ENCODE assay signal across 23 mouse cellular contexts in genomic region chr7:19466602-19467145, GRCm38 (mm10). TPM values are rescaled to one million over a fixed set of nuclear protein-coding genes. Genes with fewer than 3 reads are reported as not detected.
DNase-seq lines count a peak whose midpoint lies in the region; ATAC-seq and TF ChIP-seq lines count a peak whose summit lies in the region.
"Had no signal": no experiment of that assay in that cellular context is flagged by ENCODE, and none has a peak within 500 bp of the region (broad histone marks: within the 10 kb centered on the region; RNA-seq: fewer than 3 reads in every experiment).

No protein-coding gene starts in this region.

- no peaks in the 10 kb centered on the region; the same call in 1 of the 2 replicates for H3K27me3 ChIP-seq in heart, adult 2 months (ENCODE audit: control insufficient read depth, insufficient read depth, low read length)
- H3K27me3 ChIP-seq in lung, embryonic 15.5 days: peaks cover 40% of the 10 kb centered on the region
- H3K27me3 ChIP-seq in liver, postnatal 0 days (ENCODE audit: insufficient read depth, low read length): peaks cover 9% of the 10 kb centered on the region; the same call in 1 of the 2 replicates

- no peak overlapping the region for H3K9ac ChIP-seq in heart, adult 2 months (ENCODE audit: low read depth, low read length)
- no peak overlapping the region for H3K9ac ChIP-seq in lung, embryonic 15.5 days
- no peak overlapping the region for H3K9ac ChIP-seq in liver, postnatal 0 days (replicated peaks)
- H3K9ac ChIP-seq: embryonic facial prominence, embryonic 12.5 days; heart, embryonic 15.5 days; hindbrain, embryonic 13.5 days; midbrain, embryonic 13.5 days had no signal

- ATAC-seq in lung, embryonic 15.5 days (ENCODE audit: borderline replicate concordance, extremely low read depth, low FRiP score, low TSS enrichment): 0 out of 2 replicates have a peak, but pooled peaks have one; percentile 34
- ATAC-seq in liver, postnatal 0 days: peak; percentile 18; the same call in 1 of the 2 replicates
- ATAC-seq: forebrain, embryonic 16.5 days; midbrain, embryonic 13.5 days had no signal

- no peaks in the 10 kb centered on the region for H3K79me2 ChIP-seq in heart, adult 2 months (replicated peaks; ENCODE audit: control insufficient read depth, insufficient read depth, low read length)

- TF ChIP-seq EP300 in heart, adult 2 months (IDR thresholded peaks at IDR 0.05; ENCODE audit: insufficient read depth, low read depth, low read length): 0 out of 2 replicates have a peak, but pooled peaks have one; percentile 41
- TF ChIP-seq EP300 in liver, postnatal 0 days (IDR thresholded peaks at IDR 0.05; ENCODE audit: low read depth): no peak

- TF ChIP-seq POLR2A in heart, adult 2 months (IDR thresholded peaks at IDR 0.05; ENCODE audit: insufficient read depth, low read depth, low read length): no peak

- no peak overlapping the region for H3K4me2 ChIP-seq in lung, embryonic 15.5 days
- no peak overlapping the region for H3K4me2 ChIP-seq in liver, postnatal 0 days (ENCODE audit: low read depth, low read length)
- H3K4me2 ChIP-seq: embryonic facial prominence, embryonic 12.5 days; heart, embryonic 15.5 days; hindbrain, embryonic 13.5 days; midbrain, embryonic 13.5 days had no signal

- TF ChIP-seq CTCF in heart, adult 2 months (IDR thresholded peaks at IDR 0.05): no peak
- no peak for TF ChIP-seq CTCF in liver, postnatal 0 days (IDR thresholded peaks at IDR 0.05; ENCODE audit: low read depth)

- 45% methylated on average over 5 of the region's 5 CpGs for WGBS in heart, adult 2 months
- 51% methylated on average over 5 of the region's 5 CpGs for WGBS in lung, embryonic 15.5 days
- 60% methylated on average over 5 of the region's 5 CpGs for WGBS in liver, postnatal 0 days (ENCODE audit: insufficient replicate concordance)

- intact Hi-C loops in heart, adult 2 months (cut with DNase I): no loop called here
- intact Hi-C loops in heart, postnatal 25 days (cut with DNase I): no loop called here

- DNase-seq in heart, adult 2 months: no peak
- no peak for DNase-seq in heart, postnatal 25 days (ENCODE audit: low spot score)
- no peak for DNase-seq in lung, postnatal 25 days (ENCODE audit: low spot score)
- DNase-seq in kidney, postnatal 25 days: peak; percentile 61 to 83
- DNase-seq in liver, postnatal 0 days: no peak
- no peak for DNase-seq in ovary, postnatal 14 days (ENCODE audit: low spot score)
- DNase-seq: adrenal gland, postnatal 14 days; cerebellum, adult 9-10 months; layer of hippocampus, postnatal 36 days; lung, postnatal 10 days; retina, postnatal 1 day; right cerebral cortex, postnatal 4 days; thymus, postnatal 25 days had no signal

- H3K27ac ChIP-seq in heart, adult 2 months: no peak overlapping the region
- peak overlapping the region; percentile 37; the same call in 1 of the 2 replicates for H3K27ac ChIP-seq in lung, embryonic 15.5 days
- H3K27ac ChIP-seq in liver, postnatal 0 days (ENCODE audit: low read depth): 0 out of 2 replicates have a peak overlapping the region, but pooled peaks have one; percentile 26
- H3K27ac ChIP-seq: embryonic facial prominence, embryonic 12.5 days; heart, embryonic 15.5 days; hindbrain, embryonic 13.5 days; midbrain, embryonic 13.5 days had no signal

- no peaks in the 10 kb centered on the region for H3K9me3 ChIP-seq in lung, embryonic 15.5 days
- H3K9me3 ChIP-seq in liver, postnatal 0 days (ENCODE audit: low read length): no peaks in the 10 kb centered on the region
- H3K9me3 ChIP-seq: embryonic facial prominence, embryonic 12.5 days; heart, embryonic 15.5 days; hindbrain, embryonic 13.5 days; midbrain, embryonic 13.5 days had no signal

- H3K36me3 ChIP-seq in heart, adult 2 months (ENCODE audit: control insufficient read depth, insufficient read depth, low read length): no peaks in the 10 kb centered on the region
- no peaks in the 10 kb centered on the region for H3K36me3 ChIP-seq in lung, embryonic 15.5 days
- H3K36me3 ChIP-seq in liver, postnatal 0 days (replicated peaks; ENCODE audit: insufficient read depth, low read length): no peaks in the 10 kb centered on the region
- H3K36me3 ChIP-seq: embryonic facial prominence, embryonic 12.5 days; heart, embryonic 15.5 days; hindbrain, embryonic 13.5 days; midbrain, embryonic 13.5 days had no signal

- no peaks in the 10 kb centered on the region for H3K4me1 ChIP-seq in heart, adult 2 months (ENCODE audit: control insufficient read depth, insufficient read depth, low read length)
- peaks cover 20% of the 10 kb centered on the region for H3K4me1 ChIP-seq in lung, embryonic 15.5 days
- H3K4me1 ChIP-seq in liver, postnatal 0 days (ENCODE audit: insufficient read depth): peaks cover 2% of the 10 kb centered on the region; the same call in 1 of the 2 replicates

- H3K4me3 ChIP-seq in heart, adult 2 months: no peak overlapping the region
- no peak overlapping the region for H3K4me3 ChIP-seq in lung, embryonic 15.5 days
- no peak overlapping the region for H3K4me3 ChIP-seq in liver, postnatal 0 days (ENCODE audit: low read depth, low read length)
- H3K4me3 ChIP-seq: embryonic facial prominence, embryonic 12.5 days; heart, embryonic 15.5 days; hindbrain, embryonic 13.5 days; midbrain, embryonic 13.5 days; myocyte had no signal

RNA-seq across cellular contexts. Expression of gene Exoc3l2, which starts 3.5 kb away (rescaled TPM):
- 1 to 10 TPM in 1 of 2 experiments, under 1 TPM in 1; 0.80 to 1.2 TPM for total RNA-seq in heart, adult 2 months (2021)
- polyA plus RNA-seq in heart, adult 2 months (2012; rRNA removed): 1.5 and 1.7 TPM in 2 replicates
- 1 to 10 TPM; 1.2 to 1.3 TPM for total RNA-seq in heart, postnatal 25 days (2021)
- polyA plus RNA-seq in lung, embryonic 15.5 days (2015; fragmentation: Nextera tagmentation; extraction: Ambion mirVana): 1.4 and 1.7 TPM in 2 replicates
- polyA plus RNA-seq in liver, postnatal 0 days (2015; fragmentation: Nextera tagmentation; extraction: Ambion mirVana): 1.1 and 1.7 TPM in 2 replicates
- total RNA-seq: neutrophil, adult 5-6 weeks had no signal
- polyA plus RNA-seq: myocyte had no signal

RNA-seq across cellular contexts. Expression of gene Mark4, which starts 8.1 kb away (rescaled TPM):
- 10 to 100 TPM; 22.4 to 27.2 TPM for total RNA-seq in heart, adult 2 months (2021)
- polyA plus RNA-seq in heart, adult 2 months (2012; rRNA removed): 11.1 and 11.8 TPM in 2 replicates
- total RNA-seq in heart, postnatal 25 days (2021): 10 to 100 TPM; 22.3 to 24.3 TPM
- 7.9 TPM in 2 replicates for polyA plus RNA-seq in lung, embryonic 15.5 days (2015; fragmentation: Nextera tagmentation; extraction: Ambion mirVana)
- 1.8 and 2.0 TPM in 2 replicates for polyA plus RNA-seq in liver, postnatal 0 days (2015; fragmentation: Nextera tagmentation; extraction: Ambion mirVana)

RNA-seq across cellular contexts. Expression of gene Bloc1s3, which starts 41.5 kb away (rescaled TPM):
- 1 to 10 TPM; 2.2 to 2.5 TPM for total RNA-seq in heart, adult 2 months (2021)
- 3.9 and 5.4 TPM in 2 replicates for polyA plus RNA-seq in heart, adult 2 months (2012; rRNA removed)
- total RNA-seq in heart, postnatal 25 days (2021): 1 to 10 TPM; 2.3 to 2.4 TPM
- polyA plus RNA-seq in lung, embryonic 15.5 days (2015; fragmentation: Nextera tagmentation; extraction: Ambion mirVana): 2.0 TPM in 2 replicates
- polyA plus RNA-seq in liver, postnatal 0 days (2015; fragmentation: Nextera tagmentation; extraction: Ambion mirVana): 0.94 and 1.1 TPM in 2 replicates

RNA-seq across cellular contexts. Expression of gene Trappc6a, which starts 41.5 kb away (rescaled TPM):
- total RNA-seq in heart, adult 2 months (2021): 10 to 100 TPM; 32.2 to 33.5 TPM
- polyA plus RNA-seq in heart, adult 2 months (2012; rRNA removed): 32.9 and 45.0 TPM in 2 replicates
- total RNA-seq in heart, postnatal 25 days (2021): 10 to 100 TPM; 35.6 to 35.9 TPM
- polyA plus RNA-seq in lung, embryonic 15.5 days (2015; fragmentation: Nextera tagmentation; extraction: Ambion mirVana): 97.8 and 103 TPM in 2 replicates
- 51.6 and 52.5 TPM in 2 replicates for polyA plus RNA-seq in liver, postnatal 0 days (2015; fragmentation: Nextera tagmentation; extraction: Ambion mirVana)

RNA-seq across cellular contexts. Expression of gene Nkpd1, which starts 51.0 kb away (rescaled TPM):
- not detected for total RNA-seq in heart, adult 2 months (2021)
- 0.06 TPM in 1 of 2 replicates, not detected in the other for polyA plus RNA-seq in heart, adult 2 months (2012; rRNA removed)
- total RNA-seq in heart, postnatal 25 days (2021): not detected
- polyA plus RNA-seq in lung, embryonic 15.5 days (2015; fragmentation: Nextera tagmentation; extraction: Ambion mirVana): 0.20 TPM in 1 of 2 replicates, not detected in the other
- not detected in 2 replicates for polyA plus RNA-seq in liver, postnatal 0 days (2015; fragmentation: Nextera tagmentation; extraction: Ambion mirVana)
- total RNA-seq: gastrocnemius, adult 18-20 months; granulocyte monocyte progenitor cell, adult 5-6 weeks; neutrophil, adult 5-6 weeks had no signal
- polyA plus RNA-seq: heart, embryonic 15.5 days had no signal

Comparison
In these comparisons a context has a peak if more than half of its experiments do, and no peak if none do; other contexts are left out.
1. DNase-seq: peak in kidney, postnatal 25 days (2 of 2); none in heart, adult 2 months (0 of 2), heart, postnatal 25 days (single experiment), lung, postnatal 25 days (single experiment), liver, postnatal 0 days (single experiment) and ovary, postnatal 14 days (single experiment).